Mouse (Mus musculus): ENCODE measurements around the gene Uox. TPM values are rescaled to one million over a fixed set of nuclear protein-coding genes. Genes with fewer than 3 reads are reported as not detected.

The Uox gene
- polyA plus RNA-seq, 1 experiment from 2014 or later = not detected

GRCm38 (mm10) chr3:146616533-146617283, 46.5 kb downstream of the Uox start:
- no peak overlapping the region for H3K27ac ChIP-seq
- H3K4me1 ChIP-seq = no peaks in the 10 kb centered on the region
- H3K36me3 ChIP-seq = no peaks in the 10 kb centered on the region
- DNase-seq (ENCODE audit: low spot score) = no peak
- H3K4me3 ChIP-seq = no peak overlapping the region
- 81% methylated on average over 5 of the region's 5 CpGs for WGBS
- H3K9me3 ChIP-seq (replicated peaks) = no peaks in the 10 kb centered on the region
- H3K27me3 ChIP-seq (ENCODE audit: low read depth, poor library complexity, severe bottlenecking) = no peaks in the 10 kb centered on the region

DNA sequence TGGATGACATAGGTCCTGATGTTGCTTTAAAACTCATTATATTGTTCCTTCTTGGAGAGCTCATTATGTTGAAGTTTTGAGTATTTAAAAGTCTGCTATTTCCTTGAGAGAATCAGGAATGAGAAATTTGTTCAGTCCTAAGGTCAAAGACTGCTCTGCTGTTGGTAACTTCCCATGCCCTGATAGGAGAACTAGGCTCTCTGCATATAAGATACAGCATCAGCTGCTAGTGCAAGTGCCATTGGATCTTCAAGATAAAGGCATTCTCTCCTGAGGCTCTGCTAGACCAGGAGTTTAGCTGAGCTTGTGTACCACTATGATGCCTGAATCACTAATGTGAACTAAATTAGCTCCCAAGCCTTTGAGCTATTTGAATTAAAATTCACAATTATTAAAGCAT, 47.7 kb downstream of the Uox start:
- no peak overlapping the region for H3K4me3 ChIP-seq

DNA sequence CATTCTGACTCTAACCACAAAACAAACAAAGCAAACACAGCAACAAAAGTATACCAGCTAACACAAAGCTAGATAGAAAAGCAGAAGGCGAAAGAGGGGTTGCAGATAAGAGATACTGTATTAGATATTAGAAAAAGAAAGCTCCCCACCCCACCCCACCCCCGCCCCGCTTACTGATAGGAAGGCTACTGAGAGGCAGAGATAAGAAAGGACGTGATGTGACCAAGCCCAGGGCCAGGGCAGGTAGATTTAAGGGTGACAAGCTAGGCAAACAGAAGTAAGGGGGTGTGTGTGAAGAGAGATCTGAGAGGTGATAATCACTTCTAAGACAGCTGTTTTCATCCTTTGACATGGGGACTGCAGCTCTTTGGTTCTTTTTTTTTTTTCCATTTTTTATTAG, 48.1 kb downstream of the Uox start:
- no peak for DNase-seq (ENCODE audit: low spot score)
- H3K4me1 ChIP-seq = no peaks in the 10 kb centered on the region
- H3K27me3 ChIP-seq (ENCODE audit: low read depth, poor library complexity, severe bottlenecking) = no peaks in the 10 kb centered on the region
- no peaks in the 10 kb centered on the region for H3K36me3 ChIP-seq
- no peak overlapping the region for H3K27ac ChIP-seq
- 81% methylated on average over 4 of the region's 4 CpGs for WGBS
- H3K4me3 ChIP-seq = no peak overlapping the region
- no peaks in the 10 kb centered on the region for H3K9me3 ChIP-seq (replicated peaks)

More for the DNA sequence above, 47.7 kb downstream of the Uox start:
- no peaks in the 10 kb centered on the region for H3K27me3 ChIP-seq (ENCODE audit: low read depth, poor library complexity, severe bottlenecking)
- DNase-seq (ENCODE audit: low spot score) = no peak
- H3K4me1 ChIP-seq = no peaks in the 10 kb centered on the region
- no peak overlapping the region for H3K27ac ChIP-seq
- no peaks in the 10 kb centered on the region for H3K36me3 ChIP-seq
- no peaks in the 10 kb centered on the region for H3K9me3 ChIP-seq (replicated peaks)

- Histone ChIP-seq H3K27me3 (ENCODE audit: low read depth, poor library complexity, severe bottlenecking) (no peaks in the 10 kb centered on the region), H3K9me3 (replicated peaks) (no peaks in the 10 kb centered on the region), H3K4me1 (no peaks in the 10 kb centered on the region), H3K4me3 (no peak overlapping the region), H3K27ac (no peak overlapping the region), H3K36me3 (no peaks in the 10 kb centered on the region)
- no peak for DNase-seq (ENCODE audit: low spot score)
- WGBS = 91% methylated on average over 10 of the region's 10 CpGs
Measured at GRCm38 (mm10) chr3:146620101-146620500, 49.9 kb downstream of the Uox start.

DNA sequence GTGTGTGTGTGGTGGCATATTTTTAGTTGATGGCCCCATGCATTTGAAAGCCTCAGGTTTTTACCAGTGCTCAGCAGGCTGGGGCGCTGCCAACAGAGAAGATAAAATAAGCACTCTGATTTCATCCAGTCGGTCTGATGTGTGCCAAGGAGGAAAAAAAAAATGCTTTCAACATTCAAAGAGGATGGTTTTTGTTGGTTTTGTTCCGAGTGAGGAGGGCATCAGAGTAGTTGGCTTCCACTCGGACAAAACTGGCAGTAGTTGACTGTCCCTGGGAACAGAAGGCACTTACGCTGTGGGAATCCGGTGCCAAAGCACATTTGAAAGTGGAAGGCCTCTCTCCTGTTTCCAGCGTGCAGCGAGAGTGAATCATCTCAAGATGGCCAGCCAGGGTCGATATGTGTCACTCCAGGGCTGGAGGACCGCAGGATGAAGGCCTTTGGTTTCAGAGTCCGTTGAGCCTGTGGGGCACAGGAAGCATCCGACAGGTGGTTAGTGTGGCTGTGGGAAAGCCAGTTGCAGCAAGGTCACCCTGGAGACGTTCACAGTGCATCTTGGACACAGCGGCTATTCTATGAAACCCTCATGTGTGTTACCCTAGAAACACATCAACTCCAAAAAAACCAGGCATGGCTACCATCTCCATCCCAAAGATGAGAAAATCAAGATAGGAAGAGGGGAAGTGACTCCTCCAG, 50.5 kb downstream of the Uox start:
- Histone ChIP-seq H3K27me3 (ENCODE audit: low read depth, poor library complexity, severe bottlenecking) (no peaks in the 10 kb centered on the region), H3K4me1 (no peaks in the 10 kb centered on the region), H3K9me3 (replicated peaks) (no peaks in the 10 kb centered on the region), H3K36me3 (no peaks in the 10 kb centered on the region), H3K27ac (no peak overlapping the region), H3K4me3 (no peak overlapping the region)
- 91% methylated on average over 14 of the region's 14 CpGs for WGBS
- no peak for DNase-seq (ENCODE audit: low spot score)

DNA sequence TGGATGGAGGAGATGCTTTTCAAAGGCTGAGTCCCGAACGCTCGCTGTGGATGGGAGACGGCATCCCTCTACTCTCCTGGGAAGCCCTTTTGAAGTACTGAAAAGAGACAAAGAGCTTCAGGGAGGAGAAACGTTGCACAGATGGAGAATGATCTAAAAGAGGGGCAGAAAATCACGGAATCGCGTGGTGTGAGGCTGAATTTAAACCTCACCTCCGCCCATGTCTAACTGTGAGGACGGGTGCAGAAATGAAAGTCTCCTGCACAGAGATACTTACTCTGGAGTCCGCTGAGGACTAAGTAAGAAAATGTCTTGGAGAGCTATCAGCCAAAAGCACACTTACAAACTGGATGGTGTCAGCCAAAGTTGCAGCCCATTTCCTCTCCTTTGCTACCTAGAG, 51.7 kb downstream of the Uox start:
- Histone ChIP-seq H3K36me3 (no peaks in the 10 kb centered on the region), H3K4me3 (no peak overlapping the region), H3K4me1 (no peaks in the 10 kb centered on the region), H3K27ac (no peak overlapping the region), H3K27me3 (ENCODE audit: low read depth, poor library complexity, severe bottlenecking) (no peaks in the 10 kb centered on the region), H3K9me3 (replicated peaks) (no peaks in the 10 kb centered on the region)
- 90% methylated on average over 11 of the region's 11 CpGs for WGBS
- no peak for DNase-seq (ENCODE audit: low spot score)

DNA sequence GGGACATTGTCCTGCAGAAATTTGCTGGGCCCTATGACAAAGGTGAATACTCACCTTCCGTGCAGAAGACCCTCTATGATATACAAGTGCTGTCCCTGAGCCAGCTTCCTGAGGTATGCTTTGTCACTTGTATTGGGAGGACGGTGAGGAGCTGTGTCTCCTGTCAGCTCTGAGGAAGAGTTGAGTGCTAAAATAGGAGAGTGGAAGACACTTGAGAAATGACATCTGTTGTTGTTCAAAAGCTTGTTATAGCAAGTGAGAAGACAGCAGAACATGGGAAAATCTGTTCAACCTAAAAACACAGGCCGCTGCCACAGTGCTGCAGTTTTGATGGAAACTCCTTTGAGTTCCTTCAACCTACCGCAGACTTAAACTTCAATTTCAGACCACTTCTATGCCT, 55.5 kb downstream of the Uox start:
- no peaks in the 10 kb centered on the region for H3K27me3 ChIP-seq (ENCODE audit: low read depth, poor library complexity, severe bottlenecking)
- H3K36me3 ChIP-seq = no peaks in the 10 kb centered on the region
- H3K4me1 ChIP-seq = no peaks in the 10 kb centered on the region
- DNase-seq (ENCODE audit: low spot score) = no peak
- no peak overlapping the region for H3K27ac ChIP-seq
- H3K4me3 ChIP-seq = no peak overlapping the region
- WGBS = 95% methylated on average over 4 of the region's 4 CpGs
- H3K9me3 ChIP-seq (replicated peaks) = no peaks in the 10 kb centered on the region

DNA sequence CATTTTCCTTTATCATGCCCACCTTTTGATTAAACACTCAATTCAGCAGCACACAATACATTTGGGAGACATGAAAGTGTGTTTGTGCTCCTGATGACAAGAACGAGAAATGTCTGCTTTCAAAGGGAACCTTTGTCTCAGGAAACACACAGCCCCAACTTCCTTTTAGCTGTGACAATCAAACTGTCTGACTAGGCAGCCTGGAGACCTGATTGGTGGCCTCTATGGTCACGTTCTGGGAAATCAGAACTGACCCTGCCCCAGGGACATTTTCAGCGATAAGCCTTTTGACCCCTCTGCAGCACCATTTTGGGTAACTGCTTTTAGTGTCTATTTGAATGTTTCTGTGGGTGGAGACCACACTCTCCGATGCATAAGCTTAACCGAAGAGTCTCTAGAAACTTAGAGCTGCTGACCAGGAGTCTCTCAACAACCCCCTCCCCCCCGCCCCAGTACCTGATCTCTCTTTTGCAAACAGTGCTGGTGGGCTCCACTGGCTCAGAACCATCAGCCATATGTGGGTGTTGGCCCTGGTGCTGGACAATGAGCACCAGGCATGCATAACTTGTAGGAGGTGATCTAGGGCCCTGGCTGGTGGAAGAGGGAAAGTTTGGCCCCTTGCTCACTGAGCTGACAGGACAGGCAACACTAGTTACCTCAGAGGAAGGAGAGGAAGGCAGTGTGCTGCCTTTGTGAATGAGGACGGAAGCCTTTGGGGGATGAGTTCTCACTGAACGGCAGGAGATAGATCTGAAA, 58.2 kb downstream of the Uox start:
- no peak for DNase-seq (ENCODE audit: low spot score)
- 79% methylated on average over 8 of the region's 8 CpGs for WGBS
- Histone ChIP-seq H3K4me1 (no peaks in the 10 kb centered on the region), H3K4me3 (no peak overlapping the region), H3K27me3 (ENCODE audit: low read depth, poor library complexity, severe bottlenecking) (no peaks in the 10 kb centered on the region), H3K9me3 (replicated peaks) (no peaks in the 10 kb centered on the region), H3K27ac (no peak overlapping the region), H3K36me3 (no peaks in the 10 kb centered on the region)

GRCm38 (mm10) chr3:146632506-146632905, 62.3 kb downstream of the Uox start:
- no peaks in the 10 kb centered on the region for H3K9me3 ChIP-seq (replicated peaks)
- H3K27ac ChIP-seq = no peak overlapping the region
- H3K4me3 ChIP-seq = no peak overlapping the region
- H3K36me3 ChIP-seq = no peaks in the 10 kb centered on the region
- WGBS = 84% methylated on average over 5 of the region's 5 CpGs
- H3K4me1 ChIP-seq = no peaks in the 10 kb centered on the region
- H3K27me3 ChIP-seq (ENCODE audit: low read depth, poor library complexity, severe bottlenecking) = no peaks in the 10 kb centered on the region
- no peak for DNase-seq (ENCODE audit: low spot score)

DNA sequence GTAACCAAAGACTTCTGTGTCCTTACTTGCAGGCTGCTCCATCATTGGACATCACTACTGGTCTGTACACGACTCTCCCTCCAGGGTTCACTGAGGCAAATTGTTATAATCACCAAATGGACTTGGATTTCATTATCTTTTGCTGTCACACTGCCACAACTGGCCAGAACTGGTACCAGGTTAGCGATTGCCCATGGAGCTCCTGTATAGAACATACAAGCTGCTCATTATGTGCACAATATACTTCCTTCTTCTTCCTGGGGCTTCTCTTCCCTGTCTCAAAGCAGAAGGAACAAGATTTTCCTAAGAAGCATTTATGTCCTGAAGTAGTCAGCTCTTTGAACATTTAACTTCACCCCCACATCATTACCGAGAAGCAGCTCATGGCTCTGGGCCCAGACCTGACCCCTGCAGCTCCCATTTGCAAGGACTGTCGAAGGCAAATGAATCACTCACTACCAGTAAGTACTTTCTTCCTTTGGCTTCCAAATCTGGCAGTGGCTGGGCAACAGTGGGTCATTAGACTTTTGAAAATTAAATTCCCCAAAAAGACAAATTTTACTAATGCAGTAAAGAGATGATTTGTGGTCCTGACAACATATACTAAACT, 71.7 kb downstream of the Uox start:
- Histone ChIP-seq H3K4me1 (peaks cover 7% of the 10 kb centered on the region; the same call in 1 of the 2 replicates), H3K9me3 (replicated peaks) (no peaks in the 10 kb centered on the region), H3K27me3 (ENCODE audit: low read depth, poor library complexity, severe bottlenecking) (no peaks in the 10 kb centered on the region), H3K27ac (no peak overlapping the region), H3K4me3 (no peak overlapping the region), H3K36me3 (no peaks in the 10 kb centered on the region)
- DNase-seq (ENCODE audit: low spot score) = no peak
- 50% methylated on average over 4 of the region's 4 CpGs for WGBS

GRCm38 (mm10) chr3:146649311-146649894, 79.2 kb downstream of the Uox start:
- no peaks in the 10 kb centered on the region for H3K27me3 ChIP-seq (ENCODE audit: low read depth, poor library complexity, severe bottlenecking)
- no peaks in the 10 kb centered on the region for H3K4me1 ChIP-seq
- 91% methylated on average over 10 of the region's 10 CpGs for WGBS
- no peak overlapping the region for H3K4me3 ChIP-seq
- H3K27ac ChIP-seq = no peak overlapping the region
- DNase-seq (ENCODE audit: low spot score) = no peak
- H3K36me3 ChIP-seq = no peaks in the 10 kb centered on the region
- H3K9me3 ChIP-seq (replicated peaks) = no peaks in the 10 kb centered on the region

- no peak for DNase-seq (ENCODE audit: low spot score)
- Histone ChIP-seq H3K4me1 (no peaks in the 10 kb centered on the region), H3K27me3 (ENCODE audit: low read depth, poor library complexity, severe bottlenecking) (no peaks in the 10 kb centered on the region), H3K9me3 (replicated peaks) (no peaks in the 10 kb centered on the region), H3K36me3 (no peaks in the 10 kb centered on the region), H3K27ac (no peak overlapping the region), H3K4me3 (no peak overlapping the region)
- WGBS = 92% methylated on average over 10 of the region's 10 CpGs
Measured at GRCm38 (mm10) chr3:146650716-146651115, 80.5 kb downstream of the Uox start.

All from limb, embryonic 10.5 days (tissue).